Mouse (Mus musculus): ENCODE data around the gene Ccr10.

Gene Ccr10

DNA sequence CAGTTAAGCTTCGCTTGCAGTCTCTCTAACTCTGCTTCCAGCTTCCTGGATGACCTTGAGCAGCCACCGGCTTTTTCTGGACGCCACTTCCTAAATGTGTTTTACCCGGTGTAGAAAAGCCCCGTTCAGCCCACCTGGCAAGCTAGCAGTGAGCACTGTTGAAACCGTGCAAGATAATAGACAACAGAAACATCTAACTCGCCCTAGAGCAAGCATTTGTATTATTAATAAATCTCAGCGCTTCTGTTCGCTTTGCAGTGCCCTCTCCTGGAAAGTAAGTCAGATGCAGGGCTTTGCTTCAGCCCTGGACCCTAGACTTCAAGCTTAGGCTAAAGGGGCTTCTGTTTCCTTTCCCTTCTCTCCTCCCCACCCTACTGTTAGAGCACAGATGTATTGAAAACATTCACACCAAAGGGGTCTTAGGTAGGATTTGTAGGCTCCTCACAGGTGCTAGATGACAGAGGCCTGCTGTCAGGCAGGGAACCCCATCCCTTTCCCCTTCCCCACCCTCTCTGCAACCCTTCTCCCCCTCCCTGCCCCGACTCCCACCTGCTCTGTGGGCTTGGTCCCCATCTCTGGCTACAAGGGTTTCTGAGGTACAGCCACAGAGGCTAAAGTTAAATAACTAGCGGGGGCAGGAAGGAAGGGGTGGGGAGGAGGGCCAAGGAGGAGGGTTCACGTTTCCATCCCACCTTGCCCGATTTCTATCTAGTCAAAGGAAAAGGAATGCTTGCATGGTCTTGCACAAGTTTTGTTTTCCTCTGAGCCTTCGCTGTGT, at the start of gene Ccr10:
Gene Ccr10 (minus strand): TSS at position 593 of the 778 bp plus-strand sequence.
- DNase-seq = no peak

- DNase-seq = no peak
Measured at GRCm38 (mm10) chr11:101224337-101224736, 49.1 kb upstream of the Ccr10 start.

DNA sequence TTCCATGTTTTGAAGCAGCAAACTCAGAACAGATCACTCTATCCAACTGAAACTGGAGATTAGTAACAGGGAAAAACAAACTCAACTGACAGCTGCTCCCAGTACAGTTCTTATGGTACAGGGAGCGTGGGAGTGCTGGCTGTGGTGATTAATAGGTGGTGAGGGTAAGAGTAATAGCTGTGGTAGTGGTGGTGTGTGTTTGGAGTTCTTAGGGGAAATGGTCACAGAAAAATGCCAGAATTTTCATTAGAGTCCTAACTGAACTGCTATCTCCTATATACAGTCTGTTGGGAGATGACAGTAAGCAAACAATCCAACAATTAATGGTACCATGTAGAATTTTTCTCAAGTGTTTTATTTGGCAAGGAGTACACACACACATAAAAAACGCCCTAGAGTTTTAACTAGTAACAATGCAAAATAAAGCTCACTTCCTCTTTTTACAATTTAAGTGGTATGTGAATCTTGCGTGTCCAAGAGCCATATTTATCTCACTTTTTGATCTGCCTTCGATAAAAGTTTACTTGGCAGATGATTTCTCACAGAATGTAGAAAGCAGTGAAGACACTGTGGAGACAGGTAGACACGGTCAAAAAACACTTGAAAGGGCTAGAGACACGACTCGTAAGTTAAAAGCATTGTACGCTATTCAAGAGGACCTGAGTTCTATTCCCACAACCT, 46.2 kb upstream of the Ccr10 start:
- DNase-seq = no peak

- DNase-seq = no peak
Measured at GRCm38 (mm10) chr11:101220853-101221252, 45.6 kb upstream of the Ccr10 start.

DNA sequence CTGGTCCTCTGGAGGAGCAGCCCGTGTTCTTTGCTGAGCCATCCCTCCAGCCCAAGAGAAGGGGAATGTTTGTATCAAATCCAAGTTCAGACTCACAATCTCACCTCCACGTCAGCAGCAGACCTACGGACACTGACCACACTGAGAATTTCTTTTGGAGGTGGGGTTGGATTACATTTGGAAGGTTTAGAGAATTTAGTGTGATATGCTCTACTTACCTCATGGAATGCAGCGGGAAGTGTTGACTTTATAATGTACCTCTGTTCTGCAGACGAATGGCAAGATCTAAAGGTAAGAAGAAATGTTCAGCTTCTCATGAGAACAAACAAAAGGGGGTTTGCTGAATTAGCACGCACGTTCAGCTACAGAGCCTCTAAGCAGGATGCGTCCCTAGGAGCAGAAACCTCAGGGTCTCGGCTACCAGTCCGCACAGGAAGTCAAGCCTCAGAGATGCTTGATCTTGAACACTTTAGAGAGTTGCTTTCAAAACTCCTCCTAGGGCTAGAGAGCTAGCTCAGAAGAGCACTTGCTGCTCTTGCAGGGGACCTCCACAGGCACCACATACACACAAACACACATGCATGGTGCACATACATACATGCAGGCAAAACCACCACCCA, 43.3 kb upstream of the Ccr10 start:
- DNase-seq = no peak

DNA sequence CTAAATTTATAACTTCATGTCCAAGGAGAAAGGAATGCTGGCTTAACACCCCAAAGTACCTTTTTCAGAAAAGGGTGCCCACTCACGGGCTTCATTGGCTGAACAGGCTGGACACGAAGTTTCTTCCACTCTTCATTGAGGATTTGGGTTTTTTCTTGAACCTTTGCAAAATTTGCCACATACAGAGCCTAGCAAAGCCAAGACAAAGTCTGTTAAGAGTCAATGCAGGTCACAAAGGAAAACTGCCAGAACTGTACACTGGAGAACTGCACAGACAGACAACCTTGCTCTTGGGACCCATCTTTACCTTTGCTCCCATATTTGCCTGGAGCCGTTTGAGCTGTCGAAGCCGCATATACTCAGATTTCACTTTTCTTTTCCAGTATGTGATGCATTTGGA, 41.7 kb upstream of the Ccr10 start:
- no peak for DNase-seq

DNA sequence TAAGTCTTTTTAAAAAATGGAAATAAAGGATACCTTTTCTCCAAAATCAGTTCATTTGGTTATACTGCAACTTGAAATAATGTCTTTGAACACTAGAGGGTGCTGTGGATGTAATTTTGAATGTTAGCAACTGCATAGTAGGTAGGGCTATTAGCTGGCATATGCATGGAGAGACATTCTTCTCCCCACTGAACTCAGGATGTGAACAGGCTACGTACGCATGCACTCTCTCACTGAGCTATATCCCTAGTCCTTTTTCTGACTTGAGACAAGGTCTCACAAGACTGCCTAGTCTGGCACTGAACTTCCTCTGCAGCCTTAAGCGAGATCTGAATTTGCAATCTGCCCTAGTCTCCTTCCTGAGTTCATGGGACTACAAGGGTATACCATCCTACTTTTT, 36.7 kb upstream of the Ccr10 start:
- no peak for DNase-seq

DNA sequence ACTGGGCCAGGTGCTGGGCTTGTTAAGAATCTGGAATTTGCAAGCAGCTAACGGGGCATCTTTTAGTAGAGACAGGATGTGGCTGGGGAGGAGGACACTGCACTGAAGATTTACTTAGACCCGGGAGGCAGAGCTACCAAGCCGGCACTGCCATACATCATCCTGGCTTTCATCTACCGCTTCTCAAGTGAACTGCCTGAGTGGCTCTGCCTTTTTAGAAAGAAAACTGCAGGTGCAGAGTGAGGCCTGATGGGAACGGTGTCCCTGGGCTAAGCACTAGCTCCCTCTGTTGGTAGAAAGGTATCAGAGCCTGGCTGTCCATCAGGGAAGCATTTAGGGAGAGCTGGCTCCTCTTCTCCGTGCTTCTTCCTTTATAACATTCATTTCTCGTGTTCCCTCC, 25.7 kb upstream of the Ccr10 start:
- no peak for DNase-seq

DNA sequence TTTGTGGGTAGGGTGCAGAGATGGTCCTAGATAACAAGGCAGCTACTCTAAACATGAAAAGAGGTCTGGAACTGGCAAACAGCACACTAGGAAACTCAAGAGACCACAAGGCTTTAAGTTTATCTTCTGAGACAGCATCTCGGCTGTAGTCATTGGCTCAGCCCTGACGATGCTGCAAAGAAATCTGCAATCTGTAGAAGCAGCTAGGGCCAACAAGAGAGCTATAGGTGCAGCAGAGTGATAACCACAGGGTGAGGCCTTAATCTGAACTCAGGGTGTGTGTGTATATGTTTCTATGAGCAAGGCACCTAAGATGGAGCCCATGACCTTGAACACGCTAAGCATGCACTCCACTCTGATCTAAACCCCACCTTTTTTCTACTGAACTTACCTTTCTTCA, 24.3 kb upstream of the Ccr10 start:
- DNase-seq = no peak

- no peak for DNase-seq
Measured at GRCm38 (mm10) chr11:101196175-101196574, 20.9 kb upstream of the Ccr10 start.

- no peak for DNase-seq
Measured at GRCm38 (mm10) chr11:101195571-101195970, 20.3 kb upstream of the Ccr10 start.

- no peak for DNase-seq
Measured at GRCm38 (mm10) chr11:101195101-101195500, 19.9 kb upstream of the Ccr10 start.

GRCm38 (mm10) chr11:101194643-101195042, 19.4 kb upstream of the Ccr10 start:
- no peak for DNase-seq

DNA sequence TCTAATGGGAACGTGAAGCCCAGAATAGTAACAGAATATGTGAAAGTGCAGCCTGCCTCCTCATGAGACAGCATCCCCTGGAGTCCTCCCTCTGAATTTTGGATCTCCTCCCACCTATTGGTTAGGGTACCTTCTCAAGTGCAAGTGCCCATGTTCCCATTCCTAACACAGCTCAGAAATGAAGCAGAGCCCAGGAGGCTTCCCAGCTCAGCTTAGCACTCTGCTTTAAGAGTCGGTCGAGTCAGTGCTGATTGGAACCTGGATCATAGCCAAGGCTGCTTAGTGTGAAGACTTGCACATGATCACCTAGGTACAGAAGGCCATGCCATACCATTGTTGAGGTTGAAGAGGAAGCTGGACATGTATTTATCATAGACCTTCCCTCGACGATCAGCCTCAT, 18.9 kb upstream of the Ccr10 start:
- no peak for DNase-seq

- no peak for DNase-seq
Measured at GRCm38 (mm10) chr11:101193076-101193475, 17.8 kb upstream of the Ccr10 start.

DNA sequence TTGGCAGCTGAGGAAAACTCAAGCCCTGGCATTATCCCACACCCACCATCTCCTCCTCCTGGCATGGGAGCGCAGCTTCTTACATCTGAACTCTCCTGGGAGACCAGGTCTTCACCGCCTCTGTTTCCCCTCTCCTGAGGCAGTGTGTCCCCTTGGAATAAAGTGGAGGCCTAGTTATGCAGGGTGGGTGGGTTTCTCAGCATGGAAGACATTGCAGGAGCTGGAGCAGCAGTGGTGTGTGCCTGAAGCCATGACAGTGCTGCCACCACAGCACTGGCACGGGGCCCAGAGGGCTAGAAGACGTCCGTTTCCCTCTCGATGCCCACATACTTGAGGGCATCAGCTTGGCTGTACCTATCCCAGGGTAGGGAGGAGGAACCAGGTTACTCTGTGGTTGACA, 17.4 kb upstream of the Ccr10 start:
- no peak for DNase-seq

- no peak for DNase-seq
Measured at GRCm38 (mm10) chr11:101191919-101192470, 16.8 kb upstream of the Ccr10 start.

- no peak for DNase-seq
Measured at GRCm38 (mm10) chr11:101190913-101191907, 16.0 kb upstream of the Ccr10 start.

GRCm38 (mm10) chr11:101190181-101190912, 15.1 kb upstream of the Ccr10 start:
- no peak for DNase-seq

- DNase-seq = no peak
Measured at GRCm38 (mm10) chr11:101189495-101190180, 14.4 kb upstream of the Ccr10 start.

DNA sequence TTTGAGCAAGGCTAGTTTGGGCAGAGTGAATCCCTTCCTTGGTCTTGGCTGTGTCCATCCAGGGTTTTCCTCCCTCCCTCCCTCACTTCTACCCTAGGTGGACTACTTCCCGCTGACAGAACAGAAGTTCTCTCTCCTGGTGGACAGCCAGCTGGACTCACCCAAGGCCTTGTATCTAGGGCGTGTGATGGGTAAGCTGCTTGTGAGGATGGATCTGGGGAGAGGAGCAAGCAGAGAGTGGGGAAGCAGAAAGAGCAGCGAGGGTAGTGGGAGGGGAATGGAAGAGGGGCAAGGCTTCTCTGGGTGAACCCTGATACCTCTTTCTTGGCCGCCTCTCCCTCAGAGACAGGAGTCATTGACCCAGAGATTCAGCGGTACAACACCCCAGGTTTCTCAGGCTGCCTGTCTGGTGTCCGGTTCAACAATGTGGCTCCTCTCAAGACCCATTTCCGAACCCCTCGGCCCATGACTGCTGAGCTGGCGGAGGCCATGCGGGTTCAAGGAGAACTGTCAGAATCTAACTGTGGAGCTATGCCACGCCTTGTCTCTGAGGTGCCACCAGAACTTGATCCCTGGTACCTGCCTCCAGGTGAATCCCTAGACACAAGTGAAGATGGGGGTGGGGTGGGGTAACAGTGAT, 13.0 kb upstream of the Ccr10 start:
- no peak for DNase-seq

Measured in right cerebral cortex, postnatal 4 days (tissue).